8 mouse cellular contexts compared by ENCODE assay signal in the genomic region with DNA sequence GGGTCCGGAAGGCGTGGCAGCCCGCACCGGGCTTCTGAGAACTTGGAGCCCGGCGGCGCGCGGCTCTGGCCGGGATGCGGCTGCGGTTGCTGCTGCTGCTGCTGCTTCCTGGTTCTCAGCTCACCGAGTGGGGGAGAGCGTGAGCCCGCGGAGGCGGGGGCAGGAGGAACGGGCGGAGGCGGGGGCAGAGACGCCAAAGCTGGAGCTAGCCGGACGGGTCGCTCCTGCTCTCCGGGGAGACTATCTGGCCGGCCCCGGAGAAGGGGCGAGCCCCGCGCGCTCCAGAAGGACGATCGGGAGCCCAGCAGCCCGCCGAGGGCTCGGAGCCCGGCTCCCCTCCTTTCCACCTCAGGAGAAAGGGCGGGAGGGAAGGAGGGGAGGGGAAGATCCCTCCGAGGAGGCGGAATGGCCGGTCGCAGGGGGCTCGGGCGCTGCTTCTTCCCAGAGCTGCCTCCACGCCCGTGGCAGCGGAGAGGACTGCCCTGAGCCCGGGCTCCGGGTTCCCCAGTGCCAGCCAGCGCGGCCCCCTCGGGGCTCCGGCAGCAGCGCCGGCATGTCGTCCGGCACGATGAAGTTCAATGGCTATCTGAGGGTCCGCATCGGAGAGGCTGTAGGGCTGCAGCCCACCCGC. TPM values are rescaled to one million over a fixed set of nuclear protein-coding genes. Genes with fewer than 3 reads are reported as not detected.
DNase-seq lines count a peak whose midpoint lies in the region; ATAC-seq and TF ChIP-seq lines count a peak whose summit lies in the region.

Gene Prkch (plus strand): TSS at position 187 of the 631 bp plus-strand sequence.

- H3K36me3 ChIP-seq in C2C12 (ENCODE audit: control insufficient read depth, insufficient read depth): no peaks in the 10 kb centered on the region
- no peaks in the 10 kb centered on the region for H3K36me3 ChIP-seq in forebrain, postnatal 0 days (ENCODE audit: insufficient read depth)
- H3K36me3 ChIP-seq in neural tube, embryonic 13.5 days: no peaks in the 10 kb centered on the region
- no peaks in the 10 kb centered on the region for H3K36me3 ChIP-seq in stomach, postnatal 0 days (ENCODE audit: control insufficient read depth, insufficient read depth, low read length)

- H3K9me3 ChIP-seq in forebrain, postnatal 0 days (ENCODE audit: low read length): no peaks in the 10 kb centered on the region
- H3K9me3 ChIP-seq in neural tube, embryonic 13.5 days: no peaks in the 10 kb centered on the region
- H3K9me3 ChIP-seq in stomach, postnatal 0 days (ENCODE audit: control insufficient read depth, low read length): no peaks in the 10 kb centered on the region

- WGBS in forebrain, postnatal 0 days: under 1% methylated on average over 55 of the region's 61 CpGs
- WGBS in lung, adult 2 months: 2% methylated on average over 55 of the region's 61 CpGs
- under 1% methylated on average over 51 of the region's 61 CpGs for WGBS in neural tube, embryonic 13.5 days
- WGBS in stomach, postnatal 0 days: under 1% methylated on average over 44 of the region's 61 CpGs

- H3K79me3 ChIP-seq in C2C12 (ENCODE audit: low read depth): no peaks in the 10 kb centered on the region

- peaks cover 17% of the 10 kb centered on the region for H3K4me1 ChIP-seq in bone marrow macrophage, adult 2 months (ENCODE audit: control insufficient read depth, insufficient read depth, low read length)
- H3K4me1 ChIP-seq in forebrain, postnatal 0 days (ENCODE audit: insufficient read depth): peaks cover 7% of the 10 kb centered on the region; the same call in 1 of the 2 replicates
- peaks cover 5% of the 10 kb centered on the region for H3K4me1 ChIP-seq in lung, adult 2 months (ENCODE audit: control insufficient read depth, insufficient read depth, low read length)
- peaks cover 21% of the 10 kb centered on the region for H3K4me1 ChIP-seq in neural tube, embryonic 13.5 days (replicated peaks)
- no peaks in the 10 kb centered on the region for H3K4me1 ChIP-seq in stomach, postnatal 0 days (replicated peaks; ENCODE audit: control insufficient read depth, insufficient read depth)

- H3K4me2 ChIP-seq in forebrain, postnatal 0 days (ENCODE audit: low read depth): peak within 1 kb of the TSS; percentile 95
- peak within 1 kb of the TSS; percentile 80 for H3K4me2 ChIP-seq in neural tube, embryonic 13.5 days
- peak within 1 kb of the TSS; percentile 93 for H3K4me2 ChIP-seq in stomach, postnatal 0 days (replicated peaks; ENCODE audit: low read depth)

- peak; percentile 74 for DNase-seq in forebrain, postnatal 0 days
- peak; percentile 83 to 85 for DNase-seq in heart, postnatal 36 days
- DNase-seq in layer of hippocampus, adult 18-20 months (ENCODE audit: low spot score in 2 of 2): peak; percentile 28 to 47
- peak; percentile 81 for DNase-seq in lung, adult 2 months
- DNase-seq in stomach, postnatal 0 days (ENCODE audit: low spot score): peak; percentile 90

- H3K9ac ChIP-seq in forebrain, postnatal 0 days: peak within 1 kb of the TSS; percentile 66
- peak within 1 kb of the TSS; percentile 83 for H3K9ac ChIP-seq in neural tube, embryonic 13.5 days
- H3K9ac ChIP-seq in stomach, postnatal 0 days (ENCODE audit: low read length): peak within 1 kb of the TSS; percentile 85

- TF ChIP-seq POLR2A in bone marrow macrophage, adult 2 months (IDR thresholded peaks at IDR 0.05; ENCODE audit: borderline replicate concordance, low read depth, low read length): no peak
- no peak; the same call in 1 of the 2 replicates for TF ChIP-seq POLR2A in lung, adult 2 months (IDR thresholded peaks at IDR 0.05; ENCODE audit: borderline replicate concordance, extremely low read depth, low read depth, low read length)

- H3K79me2 ChIP-seq in C2C12 (ENCODE audit: control insufficient read depth, insufficient read depth): no peaks in the 10 kb centered on the region

- H3K27ac ChIP-seq in bone marrow macrophage, adult 2 months (ENCODE audit: insufficient read depth, low read depth, low read length): peak within 1 kb of the TSS; percentile 56
- peak within 1 kb of the TSS; percentile 40 for H3K27ac ChIP-seq in forebrain, postnatal 0 days (ENCODE audit: low read depth, low read length)
- peak within 1 kb of the TSS; percentile 75 for H3K27ac ChIP-seq in neural tube, embryonic 13.5 days (replicated peaks)
- peak within 1 kb of the TSS; percentile 84 for H3K27ac ChIP-seq in stomach, postnatal 0 days (replicated peaks)

- intact Hi-C loops in heart, postnatal 36 days (cut with DNase I): loop anchor here (2.0 kb wide), 2 partner anchors 28 to 98 kb away; no protein-coding TSS in a partner anchor

- H3K4me3 ChIP-seq in C2C12 (ENCODE audit: insufficient read depth, poor library complexity, severe bottlenecking): no peak within 1 kb of the TSS
- H3K4me3 ChIP-seq in bone marrow macrophage, adult 2 months (ENCODE audit: insufficient read depth, low read length): peak within 1 kb of the TSS; percentile 75
- peak within 1 kb of the TSS; percentile 70 for H3K4me3 ChIP-seq in forebrain, postnatal 0 days (ENCODE audit: low read depth, low read length)
- peak within 1 kb of the TSS; percentile 72 for H3K4me3 ChIP-seq in lung, adult 2 months (replicated peaks; ENCODE audit: extremely low read depth, low read depth, low read length)
- H3K4me3 ChIP-seq in neural tube, embryonic 13.5 days: peak within 1 kb of the TSS; percentile 71
- H3K4me3 ChIP-seq in stomach, postnatal 0 days (ENCODE audit: low read depth, low read length): peak within 1 kb of the TSS; percentile 77

- peak; percentile 8 for TF ChIP-seq CTCF in C2C12 (IDR thresholded peaks at IDR 0.05; ENCODE audit: control insufficient read depth, insufficient read depth, insufficient read length)
- TF ChIP-seq CTCF in bone marrow macrophage, adult 2 months (IDR thresholded peaks at IDR 0.05; ENCODE audit: low read depth, low read length): no peak
- peak; percentile 66 for TF ChIP-seq CTCF in forebrain, postnatal 0 days (IDR thresholded peaks at IDR 0.05; ENCODE audit: low read depth)
- no peak for TF ChIP-seq CTCF in lung, adult 2 months (IDR thresholded peaks at IDR 0.05; ENCODE audit: insufficient read depth, low read length)
- TF ChIP-seq CTCF in stomach, postnatal 0 days (IDR thresholded peaks at IDR 0.05; ENCODE audit: low read depth): peak; percentile 70

- ATAC-seq in forebrain, postnatal 0 days: peak; percentile 91
- ATAC-seq in neural tube, embryonic 13.5 days (ENCODE audit: low read depth): peak; percentile 91
- ATAC-seq in stomach, postnatal 0 days (ENCODE audit: low FRiP score, low TSS enrichment): peak; percentile 92

- peak within 1 kb of the TSS; percentile 36 for H3ac ChIP-seq in C2C12 (ENCODE audit: control insufficient read depth, insufficient read length, low read depth)

- peaks cover 53% of the 10 kb centered on the region for H3K27me3 ChIP-seq in C2C12 (ENCODE audit: control insufficient read depth, insufficient read depth, insufficient read length)
- H3K27me3 ChIP-seq in forebrain, postnatal 0 days (ENCODE audit: insufficient read depth, low read length): no peaks in the 10 kb centered on the region; the same call in 1 of the 2 replicates
- peaks cover 65% of the 10 kb centered on the region for H3K27me3 ChIP-seq in neural tube, embryonic 13.5 days
- H3K27me3 ChIP-seq in stomach, postnatal 0 days (ENCODE audit: control insufficient read depth, insufficient read depth, low read length): no peaks in the 10 kb centered on the region

- no peak for TF ChIP-seq EP300 in stomach, postnatal 0 days (optimal IDR thresholded peaks at IDR 0.05)

TF ChIP-seq in C2C12, 6 proteins besides CTCF, POLR2A, EP300 and RAD21:
- TF ChIP-seq MYOD1 (IDR thresholded peaks at IDR 0.05; ENCODE audit: control insufficient read depth, insufficient read length, low read depth) (no peak), MYOG (IDR thresholded peaks at IDR 0.05; ENCODE audit: control insufficient read depth, extremely low read depth, insufficient read length) (no peak), CEBPB (IDR thresholded peaks at IDR 0.05; ENCODE audit: low read depth) (no peak), FOSL1 (IDR thresholded peaks at IDR 0.05; ENCODE audit: insufficient read depth, low read length, poor library complexity, severe bottlenecking) (no peak), MAX (IDR thresholded peaks at IDR 0.05) (no peak), USF1 (IDR thresholded peaks at IDR 0.05; ENCODE audit: low read depth) (no peak)

RNA-seq across cellular contexts. Expression of gene Prkch, which starts in this region (rescaled TPM):
- 0.02 TPM for polyA plus RNA-seq in C2C12 (2012; fragmentation: generic; extraction: Trizol)
- 42.6 and 44.7 TPM in 2 replicates for polyA plus RNA-seq in bone marrow macrophage, adult 2 months (2012; ENCODE audit: insufficient read depth, insufficient read length, missing spikeins)
- total RNA-seq in forebrain, postnatal 0 days (2014; rRNA removed): 15.1 and 16.7 TPM in 2 replicates
- polyA plus RNA-seq in forebrain, postnatal 0 days (2015; fragmentation: Nextera tagmentation; extraction: Ambion mirVana): 8.4 and 10.4 TPM in 2 replicates
- 10 to 100 TPM; 19.1 to 19.5 TPM for total RNA-seq in heart, postnatal 36 days (2021)
- 1 to 10 TPM; 3.3 to 3.6 TPM for total RNA-seq in layer of hippocampus, adult 18-20 months (2021)
- 39.2 and 41.8 TPM in 2 replicates for polyA plus RNA-seq in lung, adult 2 months (2012; rRNA removed)
- polyA plus RNA-seq in neural tube, embryonic 13.5 days (2015; fragmentation: Nextera tagmentation; extraction: Ambion mirVana): 9.6 and 11.8 TPM in 2 replicates
- 22.3 and 24.8 TPM in 2 replicates for polyA plus RNA-seq in stomach, postnatal 0 days (2015; fragmentation: Nextera tagmentation; extraction: Ambion mirVana)

Comparison
In these comparisons a context has a peak if more than half of its experiments do, and no peak if none do; other contexts are left out.
1. CTCF ChIP-seq: peak in C2C12 (single experiment), forebrain, postnatal 0 days (single experiment) and stomach, postnatal 0 days (single experiment); none in bone marrow macrophage, adult 2 months (single experiment) and lung, adult 2 months (single experiment).
2. DNase-seq: peak in every context shown above with its lines; median percentile 90 in stomach, postnatal 0 days; 84 in heart, postnatal 36 days; 81 in lung, adult 2 months; 74 in forebrain, postnatal 0 days; 38 in layer of hippocampus, adult 18-20 months.
3. Peak in every context shown above with its lines, with median percentiles within 50 percentile points of each other: H3K27ac ChIP-seq, ATAC-seq, H3K4me2 ChIP-seq and H3K9ac ChIP-seq.